Mouse (Mus musculus) kidney, adult 2 months (tissue): ENCODE data around the gene Ndufb8. TPM values are rescaled to one million over a fixed set of nuclear protein-coding genes. Genes with fewer than 3 reads are reported as not detected.

Source experiments
- DNase-seq: peaks from one replicate; pipeline ENCODE4 v3.0.0; 2021
- H3K27ac ChIP-seq: fragments of 200-500 bp; 2 replicates; pipeline ENCODE4 v1.5.1; 2012; ENCODE audit warnings: low read depth, low read length, control low read depth, inconsistent platforms; ENCODE audit not compliant: insufficient read depth
- H3K27me3 ChIP-seq: fragments of 200-500 bp; replicated peaks from 2 replicates; pipeline ENCODE4 v1.6.1; 2012; ENCODE audit warnings: mild to moderate bottlenecking, moderate library complexity, low read length, inconsistent platforms; ENCODE audit not compliant: control insufficient read depth, insufficient read depth
- H3K36me3 ChIP-seq: fragments of 200-500 bp; 2 replicates; pipeline ENCODE4 v1.6.1; 2012; ENCODE audit warnings: mild to moderate bottlenecking, moderate library complexity, low read length, inconsistent platforms; ENCODE audit not compliant: control insufficient read depth, insufficient read depth
- H3K4me1 ChIP-seq: fragments of 200-500 bp; 2 replicates; pipeline ENCODE4 v1.6.1; 2011; ENCODE audit warnings: low read length; ENCODE audit not compliant: control insufficient read depth, insufficient read depth
- H3K4me3 ChIP-seq: fragments of 200-500 bp; 2 replicates; pipeline ENCODE4 v1.5.1; 2011; ENCODE audit warnings: mild to moderate bottlenecking, low read depth, low read length, control low read depth; ENCODE audit not compliant: insufficient read depth
- CTCF ChIP-seq: fragments of 200-500 bp; conservative IDR thresholded peaks from 2 replicates; pipeline ENCODE4 v1.5.1; 2011; ENCODE audit warnings: low read depth, mild to moderate bottlenecking, control low read depth, low read length, moderate library complexity, mixed read lengths; ENCODE audit not compliant: insufficient read depth, insufficient read length
- POLR2A ChIP-seq: fragments of 200-500 bp; IDR thresholded peaks from one replicate; pipeline ENCODE4 v1.6.1; 2011; ENCODE audit warnings: low read depth, low read length, control low read depth
- WGBS: fragments of 180-500 bp; shearing (Covaris S2); methylation state at CpG from one replicate; pipeline ENCODE4 v1.1.7; 2018; 5-methylcytosine and 5-hydroxymethylcytosine counted together
- polyA plus RNA-seq: library from polyadenylated mRNA; depleted of rRNA; stranded (reverse); fragments of >200 nt; gene quantifications from 2 replicates; pipeline ENCODE4 v1.2.3, GENCODE M21; 2012

The Ndufb8 gene
- polyA plus RNA-seq, 1 experiment: 1,885 TPM

DNA sequence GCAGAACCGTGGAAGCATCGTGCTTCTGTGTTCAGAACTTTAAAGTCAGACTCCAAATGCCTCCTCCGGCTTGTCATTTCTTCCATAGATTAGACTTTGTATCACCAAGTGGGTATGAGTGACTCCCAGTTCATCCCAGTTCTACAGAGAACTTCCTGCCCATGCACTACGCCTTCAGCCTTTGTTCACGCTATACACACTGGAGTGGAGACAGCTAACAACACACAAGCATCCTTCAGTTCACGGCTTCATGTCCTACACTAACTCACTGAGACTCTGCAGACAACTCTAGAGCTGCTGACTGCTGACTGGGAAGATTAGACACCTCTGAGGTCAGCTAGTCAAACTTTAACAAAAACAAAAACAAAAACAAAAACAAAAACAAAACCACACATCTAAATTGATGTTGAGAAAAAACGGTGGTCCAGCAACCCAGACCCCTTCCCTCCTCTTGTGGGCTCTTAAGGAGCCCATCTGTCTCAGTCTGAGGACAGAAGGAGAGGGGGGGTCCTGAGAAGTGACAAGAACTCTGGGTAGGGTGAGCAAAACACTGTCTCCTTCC is 41.2 kb downstream of the Ndufb8 start:
- 38% methylated on average over 7 of the region's 7 CpGs for WGBS
- Histone ChIP-seq H3K27me3 (no peaks in the 10 kb centered on the region), H3K36me3 (no peaks in the 10 kb centered on the region), H3K4me1 (no peaks in the 10 kb centered on the region; the same call in 1 of the 2 replicates), H3K4me3 (no peak overlapping the region), H3K27ac (no peak overlapping the region)
- TF ChIP-seq CTCF: no peak
- no peak for TF ChIP-seq POLR2A
- no peak for DNase-seq

DNA sequence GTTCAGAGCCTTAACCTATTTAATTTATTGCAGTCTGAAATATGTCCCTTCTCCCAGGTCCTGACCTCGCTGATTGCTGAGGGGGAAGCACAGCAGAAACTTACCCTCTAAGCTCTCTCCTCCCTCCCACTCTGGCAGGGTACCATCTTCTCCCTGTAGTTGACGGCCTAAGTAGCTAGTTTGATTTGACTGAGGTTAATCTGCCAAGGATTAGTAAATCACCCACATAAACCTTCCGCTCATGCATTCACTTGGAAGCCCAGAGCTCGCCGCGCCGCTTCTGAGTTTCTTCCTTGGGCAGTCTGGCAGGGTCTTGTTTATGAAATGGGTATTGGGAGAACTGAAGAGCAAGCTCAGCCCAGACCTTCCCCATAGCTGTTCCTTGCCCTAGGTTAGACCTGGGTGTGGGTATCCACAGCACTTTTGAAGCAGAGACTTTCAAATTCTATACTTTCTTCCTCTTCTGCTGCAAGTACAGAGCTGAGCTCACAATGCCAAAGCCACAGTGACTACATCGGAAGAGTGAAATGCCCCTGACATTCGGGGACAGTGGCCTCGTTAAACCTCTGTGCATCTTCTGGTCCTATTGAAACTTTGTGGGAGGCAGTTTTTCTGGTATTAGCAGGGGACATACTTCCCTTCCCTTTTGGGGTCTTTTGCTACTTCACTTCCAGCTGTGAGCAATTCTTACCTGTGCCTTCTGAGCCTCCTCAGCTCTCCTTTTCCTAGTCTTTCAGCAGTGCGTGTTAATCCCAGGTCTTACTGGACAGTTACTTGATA is 42.0 kb downstream of the Ndufb8 start:
- Histone ChIP-seq H3K4me1 (no peaks in the 10 kb centered on the region), H3K36me3 (no peaks in the 10 kb centered on the region), H3K27me3 (no peaks in the 10 kb centered on the region), H3K27ac (no peak overlapping the region), H3K4me3 (no peak overlapping the region)
- DNase-seq: no peak
- no peak for TF ChIP-seq POLR2A
- TF ChIP-seq CTCF: no peak
- WGBS: 50% methylated on average over 11 of the region's 11 CpGs

DNA sequence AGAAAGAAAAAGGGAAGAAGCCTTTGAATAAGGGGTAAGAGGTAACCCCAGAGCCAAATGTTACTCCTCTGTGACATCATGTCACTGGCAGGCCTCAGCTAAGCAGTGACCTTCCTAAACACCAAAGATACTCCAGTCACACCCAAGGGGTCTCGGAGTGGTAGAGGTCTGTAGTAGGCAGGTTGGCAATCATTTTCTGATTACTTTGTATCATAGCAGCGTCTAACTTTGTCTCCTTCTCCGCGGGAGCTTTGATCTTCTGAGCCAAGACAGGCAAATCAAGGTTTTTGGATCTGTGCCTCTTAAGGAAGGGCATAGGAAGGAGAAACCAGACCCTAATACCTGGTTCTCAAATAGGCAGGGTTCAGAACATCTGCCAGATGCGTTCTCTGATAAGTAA is 42.6 kb downstream of the Ndufb8 start:
- no peak overlapping the region for H3K27ac ChIP-seq
- H3K4me1 ChIP-seq: no peaks in the 10 kb centered on the region
- no peak for TF ChIP-seq POLR2A
- TF ChIP-seq CTCF: no peak
- WGBS: 60% methylated on average over 5 of the region's 5 CpGs
- H3K27me3 ChIP-seq: no peaks in the 10 kb centered on the region
- H3K36me3 ChIP-seq: no peaks in the 10 kb centered on the region
- DNase-seq: no peak
- no peak overlapping the region for H3K4me3 ChIP-seq

DNA sequence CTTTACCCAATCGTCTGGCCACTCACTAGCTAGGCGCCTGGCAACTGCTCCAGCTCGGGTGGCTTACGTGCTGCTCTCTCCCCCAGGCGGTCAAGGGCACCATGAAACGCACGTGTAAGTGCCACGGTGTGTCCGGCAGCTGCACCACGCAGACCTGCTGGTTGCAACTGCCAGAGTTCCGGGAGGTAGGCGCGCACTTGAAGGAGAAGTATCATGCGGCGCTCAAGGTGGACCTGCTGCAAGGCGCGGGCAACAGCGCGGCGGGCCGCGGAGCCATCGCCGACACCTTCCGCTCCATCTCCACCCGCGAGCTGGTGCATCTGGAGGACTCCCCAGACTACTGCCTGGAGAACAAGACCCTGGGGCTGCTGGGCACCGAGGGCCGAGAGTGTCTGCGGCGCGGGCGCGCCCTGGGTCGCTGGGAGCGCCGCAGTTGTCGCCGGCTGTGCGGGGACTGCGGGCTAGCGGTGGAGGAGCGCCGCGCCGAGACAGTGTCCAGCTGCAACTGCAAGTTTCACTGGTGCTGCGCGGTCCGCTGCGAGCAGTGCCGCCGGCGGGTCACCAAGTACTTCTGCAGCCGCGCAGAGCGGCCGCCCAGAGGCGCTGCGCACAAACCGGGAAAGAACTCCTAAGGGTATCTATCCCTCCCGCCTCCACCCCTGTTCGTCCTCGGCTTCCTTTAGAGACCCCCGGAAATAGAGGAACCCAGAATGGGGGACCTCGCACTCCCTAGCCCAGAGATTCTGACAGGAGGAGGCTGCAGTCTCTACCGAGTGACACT is 43.6 kb downstream of the Ndufb8 start:
- no peaks in the 10 kb centered on the region for H3K36me3 ChIP-seq
- 4% methylated on average over 66 of the region's 66 CpGs for WGBS
- peak; percentile 56 for DNase-seq
- no peaks in the 10 kb centered on the region for H3K4me1 ChIP-seq
- H3K27ac ChIP-seq: no peak overlapping the region
- peak overlapping the region; percentile 33 for H3K4me3 ChIP-seq
- no peak for TF ChIP-seq POLR2A
- no peak for TF ChIP-seq CTCF
- no peaks in the 10 kb centered on the region for H3K27me3 ChIP-seq

DNA sequence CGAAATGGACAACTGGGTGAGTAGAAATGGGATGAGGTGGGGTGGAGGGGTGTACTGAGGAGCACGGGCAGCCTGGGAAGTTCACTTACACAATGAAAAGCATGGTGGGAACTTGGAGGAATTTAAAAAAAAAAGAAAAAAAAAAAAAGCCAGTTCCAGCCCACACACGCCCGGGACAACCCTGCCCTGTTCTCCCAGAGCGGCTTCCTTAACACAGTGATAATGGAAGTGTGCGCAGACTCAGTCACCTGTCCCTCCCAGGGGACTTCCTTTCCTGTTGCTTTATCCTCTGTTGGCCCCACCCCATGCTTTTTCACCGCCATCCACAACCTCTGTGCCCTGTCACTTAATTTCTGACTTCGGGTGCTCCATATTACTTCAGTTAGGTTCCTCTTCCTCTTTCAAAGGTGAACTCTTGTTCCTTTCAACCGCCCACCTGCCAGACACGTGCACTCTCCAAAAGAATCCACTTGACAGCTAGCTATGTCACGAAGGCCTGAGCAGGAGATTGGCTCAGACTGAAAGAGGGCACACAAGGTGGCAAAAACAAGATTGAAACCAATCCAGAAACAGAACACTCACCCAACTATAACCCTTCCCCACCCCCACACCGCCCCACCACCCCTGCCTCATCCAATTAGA is 44.6 kb downstream of the Ndufb8 start:
- 17% methylated on average over 12 of the region's 12 CpGs for WGBS
- TF ChIP-seq POLR2A (no peak), CTCF (no peak)
- Histone ChIP-seq H3K27me3 (no peaks in the 10 kb centered on the region), H3K4me3 (no peak overlapping the region), H3K4me1 (no peaks in the 10 kb centered on the region), H3K27ac (no peak overlapping the region), H3K36me3 (no peaks in the 10 kb centered on the region)
- DNase-seq: no peak

DNA sequence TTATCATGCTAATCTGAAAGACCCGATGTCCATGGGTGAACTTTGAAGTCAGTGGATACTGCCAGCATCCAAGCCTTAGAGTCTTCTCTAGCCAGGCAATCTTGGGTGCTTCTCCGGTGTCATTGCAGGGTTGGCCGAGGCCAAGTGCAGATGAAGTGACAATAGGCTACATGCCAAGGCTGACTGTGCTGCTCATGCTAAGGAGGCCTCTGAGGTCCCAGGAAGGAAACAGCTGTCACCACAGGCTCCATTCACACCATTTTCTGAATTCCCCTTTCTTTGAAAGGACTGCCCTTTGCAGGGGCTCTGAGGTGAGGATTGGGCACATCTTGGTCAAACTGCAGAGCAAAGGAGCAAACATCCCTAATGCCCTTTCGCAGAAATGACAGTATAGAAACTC is 52.5 kb downstream of the Ndufb8 start:
- Histone ChIP-seq H3K27me3 (0 out of 2 replicates have a peak, but pooled peaks cover 2% of the 10 kb centered on the region), H3K4me3 (no peak overlapping the region), H3K36me3 (no peaks in the 10 kb centered on the region), H3K27ac (no peak overlapping the region), H3K4me1 (no peaks in the 10 kb centered on the region)
- DNase-seq: no peak
- TF ChIP-seq CTCF: no peak
- TF ChIP-seq POLR2A: no peak
- 59% methylated on average over 4 of the region's 4 CpGs for WGBS
